Mouse (Mus musculus) erythroblast, embryonic 14.5 days (primary cell): Measurements from ENCODE around the gene Rapgefl1.

Source experiments
- GATA1 ChIP-seq: IDR thresholded peaks from 2 replicates; pipeline ENCODE4 v1.6.1; 2012; ENCODE audit warnings: low read length, inconsistent platforms, mixed read lengths
- TAL1 ChIP-seq: IDR thresholded peaks from 3 replicates; pipeline ENCODE4 v1.6.1; 2012; ENCODE audit warnings: low read length, inconsistent platforms, mixed read lengths

DNA sequence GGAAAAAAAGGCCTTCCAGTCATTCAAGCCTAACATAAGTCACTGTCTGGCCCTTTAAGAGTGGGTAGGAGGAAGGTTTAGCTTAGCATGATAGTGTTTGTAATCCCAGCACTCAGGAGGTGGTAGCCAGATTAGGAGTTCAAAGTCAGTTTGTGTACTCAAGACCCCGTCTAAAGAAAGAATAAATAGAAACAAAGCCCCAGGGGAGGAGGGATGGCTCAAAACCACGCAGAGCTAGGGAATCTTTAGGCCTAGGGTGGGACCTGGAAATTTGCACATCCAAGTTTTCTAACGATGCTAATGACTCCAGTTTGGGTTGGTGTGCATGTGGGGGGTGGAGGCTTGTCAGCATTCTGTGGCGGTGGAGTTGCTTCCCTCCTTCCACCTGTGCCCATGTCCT is 44.5 kb upstream of the Rapgefl1 start:
- no peak for TF ChIP-seq GATA1
- no peak for TF ChIP-seq TAL1
